Mouse (Mus musculus) right cerebral cortex, postnatal 25 days (tissue): ENCODE measurements around the gene 1700003F12Rik.

Source experiments
- DNase-seq: peaks from one replicate; pipeline ENCODE4 v3.0.0; 2022

Gene 1700003F12Rik

GRCm38 (mm10) chr2:154546711-154547110 lies at the start of gene 1700003F12Rik:
1700003F12Rik (plus strand) TSS chr2:154547085.
- DNase-seq, result no peak

GRCm38 (mm10) chr2:154498571-154498970 lies 48.3 kb upstream of the 1700003F12Rik start:
- no peak for DNase-seq

- no peak for DNase-seq
These were observed 47.1 kb upstream of the 1700003F12Rik start for GRCm38 (mm10) chr2:154499717-154500247.

- DNase-seq, result no peak
These were observed 46.1 kb upstream of the 1700003F12Rik start for GRCm38 (mm10) chr2:154500758-154501157.

DNA sequence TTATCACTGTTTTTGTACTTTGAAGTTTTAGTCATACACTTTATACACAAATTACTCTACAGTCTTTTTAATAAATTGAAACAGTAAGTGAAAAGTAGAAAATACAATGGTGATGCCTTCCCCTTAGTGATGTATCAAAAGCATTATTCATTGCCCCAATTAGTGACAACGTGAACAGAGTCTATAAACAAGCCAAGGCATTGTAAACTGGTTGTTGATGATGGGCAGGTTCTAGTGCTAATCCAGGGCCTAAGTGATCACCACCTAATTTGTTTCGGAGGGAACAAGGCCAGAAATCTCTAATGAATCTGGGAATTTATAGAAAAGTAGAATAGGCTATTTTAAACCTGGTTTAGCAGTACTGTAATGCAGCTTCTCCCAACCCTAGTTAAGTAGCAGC lies 39.8 kb upstream of the 1700003F12Rik start:
- no peak for DNase-seq

DNA sequence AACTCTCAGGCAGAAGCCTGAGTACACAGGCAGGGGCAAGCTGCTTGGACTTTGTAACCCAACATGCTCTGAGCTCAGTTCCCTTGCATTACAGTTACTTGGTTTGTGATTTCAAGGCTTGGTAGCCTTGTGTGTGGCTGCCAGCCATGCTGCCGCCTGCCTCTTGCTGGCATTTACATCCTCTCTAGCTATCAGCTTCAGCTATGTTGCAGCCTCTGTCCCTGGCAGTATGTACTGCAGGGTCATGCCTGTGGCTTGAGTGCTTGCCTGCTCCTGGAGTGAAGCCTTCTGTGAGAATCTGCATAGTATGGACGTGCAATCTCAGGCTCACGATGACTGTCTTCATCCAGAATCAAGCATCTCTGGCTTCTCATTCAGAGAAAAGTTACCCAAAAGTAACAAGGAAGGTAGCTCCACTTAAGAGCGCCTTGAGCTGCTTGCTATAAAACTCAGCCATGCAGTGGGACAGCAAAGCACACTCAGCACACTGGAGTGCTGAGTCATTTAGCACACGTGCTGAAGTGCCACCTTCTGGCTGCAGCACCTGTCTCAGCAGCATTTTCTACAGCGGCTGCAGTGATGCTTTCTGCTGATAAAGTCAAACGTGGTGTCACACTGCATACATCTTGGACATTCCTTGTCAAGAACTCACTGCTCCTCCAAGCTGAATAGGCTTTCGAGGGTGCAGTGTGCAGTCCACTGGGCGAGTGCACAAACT lies 39.2 kb upstream of the 1700003F12Rik start:
- peak; percentile 48 for DNase-seq

DNA sequence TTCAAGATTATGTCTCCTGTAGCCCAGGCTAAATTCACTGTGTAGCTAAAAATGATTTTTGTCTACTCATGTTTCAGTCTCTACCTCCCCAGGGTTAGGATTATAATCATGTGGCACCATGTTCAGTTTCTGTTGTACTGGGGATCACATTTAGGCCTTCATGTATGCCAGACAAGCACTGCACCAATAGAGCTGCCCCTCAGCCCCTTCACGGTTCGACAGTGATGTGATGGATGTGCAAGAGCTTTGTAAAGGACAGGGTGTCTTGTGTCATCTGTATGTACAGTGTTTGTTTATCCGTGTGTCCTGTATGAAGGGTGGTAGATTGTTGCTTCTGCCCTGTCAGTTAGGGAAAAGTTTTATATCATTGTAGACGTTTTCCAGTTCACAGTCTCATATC lies 38.4 kb upstream of the 1700003F12Rik start:
- no peak for DNase-seq

DNA sequence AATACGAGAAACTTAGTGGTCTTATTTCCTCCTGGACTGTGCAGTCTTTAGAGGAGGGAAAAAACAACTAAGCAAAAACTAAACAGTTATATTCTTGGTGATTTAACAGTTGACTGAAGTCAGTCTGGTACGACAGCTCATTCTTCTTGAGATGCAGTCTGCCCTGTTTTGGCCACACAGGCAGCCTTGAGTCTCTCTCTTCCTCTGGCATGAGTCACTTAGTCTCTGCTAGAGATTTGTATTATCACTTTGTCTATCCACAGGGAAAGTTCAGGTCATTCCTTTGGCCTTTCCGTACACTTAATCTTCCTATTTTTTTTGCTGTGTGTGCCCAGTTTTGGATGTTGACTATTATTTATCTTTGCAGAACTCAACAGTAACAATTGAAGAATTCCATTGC lies 36.7 kb upstream of the 1700003F12Rik start:
- DNase-seq, result no peak

DNA sequence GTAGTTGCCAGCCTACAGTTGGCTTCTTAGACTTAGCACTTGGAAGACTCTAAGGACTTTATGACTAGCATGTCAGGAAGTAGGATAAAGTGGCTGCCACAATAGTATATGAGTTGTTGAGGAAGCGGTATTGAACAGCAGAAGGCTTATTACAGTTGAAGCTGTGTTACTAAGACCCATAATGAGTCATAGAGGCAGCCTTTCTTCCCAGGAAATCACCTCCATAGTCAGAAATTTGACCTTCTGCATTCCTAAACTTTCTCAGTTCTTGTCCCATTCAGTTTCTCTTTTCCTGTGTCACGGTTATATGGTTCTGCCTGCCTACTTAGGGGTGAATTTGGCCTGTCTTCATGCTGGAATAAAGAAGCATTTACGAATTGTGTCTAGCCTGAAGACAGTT lies 29.9 kb upstream of the 1700003F12Rik start:
- DNase-seq, result no peak

DNA sequence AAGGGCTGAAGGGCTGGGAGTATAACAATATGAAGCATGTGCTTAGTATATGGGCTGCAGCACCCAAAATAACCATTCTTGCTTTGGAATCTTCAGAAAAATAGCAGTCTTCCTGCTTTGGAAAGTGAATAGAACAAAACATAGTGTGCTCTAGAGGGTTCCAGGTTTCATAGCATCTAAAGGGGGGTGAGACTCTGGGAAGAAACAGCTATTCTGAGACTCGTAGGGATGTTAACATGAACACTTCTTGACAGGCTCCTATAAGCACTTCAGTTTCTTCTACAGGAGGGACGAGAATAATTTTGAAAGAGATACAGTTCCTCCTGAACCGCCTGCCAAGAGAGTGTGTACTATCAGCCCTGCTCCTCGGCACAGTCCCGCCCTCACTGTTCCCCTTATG lies 29.5 kb upstream of the 1700003F12Rik start:
- DNase-seq, result no peak

DNA sequence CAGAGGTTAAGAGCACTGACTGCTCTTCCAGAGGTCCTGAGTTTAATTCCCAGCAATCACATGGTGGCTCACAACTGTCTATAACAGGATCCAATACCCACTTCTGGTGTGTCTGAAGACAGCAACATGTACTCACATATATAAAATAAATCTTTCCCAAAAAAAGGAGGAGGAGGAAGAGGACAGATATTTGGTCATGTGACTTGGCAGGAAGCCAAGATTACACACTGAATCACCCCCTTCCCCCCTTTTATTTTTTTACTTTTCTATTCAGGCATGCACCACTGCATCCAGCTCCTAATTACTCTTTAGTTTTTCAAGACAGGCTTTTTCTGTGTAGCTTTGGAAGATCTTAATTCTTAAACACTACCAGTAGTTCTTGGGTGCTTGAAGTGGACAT lies 25.4 kb upstream of the 1700003F12Rik start:
- DNase-seq, result no peak

DNA sequence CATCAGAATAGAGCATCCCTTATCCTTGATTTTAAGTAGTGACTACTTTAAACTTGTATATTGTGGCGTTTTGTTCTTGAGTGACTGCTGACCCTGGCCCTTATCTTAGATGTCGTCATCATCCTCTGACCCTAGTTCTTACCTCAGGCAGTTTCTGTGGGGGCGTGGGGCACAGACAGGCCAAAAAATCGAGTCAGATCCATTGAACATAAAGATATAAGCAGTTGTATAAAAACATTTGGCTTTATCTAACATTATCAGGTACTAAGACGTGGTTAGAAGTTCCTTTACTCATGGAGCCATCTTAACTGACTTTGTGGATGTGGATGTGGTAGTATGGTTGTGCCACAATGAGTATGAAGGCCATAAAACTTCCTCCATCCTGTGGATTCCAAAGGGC lies 24.6 kb upstream of the 1700003F12Rik start:
- no peak for DNase-seq

DNA sequence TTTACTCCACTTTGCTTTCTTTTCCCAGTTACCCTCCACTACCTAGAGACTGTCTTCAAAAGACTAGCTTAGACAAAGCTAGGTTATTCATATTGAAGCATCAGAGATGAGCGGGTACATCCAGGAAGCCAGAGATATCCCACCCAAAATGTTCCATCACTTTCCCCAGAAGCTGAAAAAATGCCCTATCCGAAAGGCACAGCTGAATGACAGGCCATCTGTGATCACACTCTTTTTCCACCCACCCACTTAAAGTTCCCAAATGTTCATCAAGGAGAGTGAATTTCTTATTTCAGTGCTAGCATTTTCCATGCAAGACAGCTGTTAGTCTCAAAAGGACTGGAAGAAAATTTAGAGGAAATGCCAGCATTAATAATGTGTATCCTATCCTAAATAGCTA lies 21.6 kb upstream of the 1700003F12Rik start:
- no peak for DNase-seq

GRCm38 (mm10) chr2:154526531-154526930 lies 20.4 kb upstream of the 1700003F12Rik start:
- no peak for DNase-seq

- no peak for DNase-seq
These were observed 14.0 kb upstream of the 1700003F12Rik start for GRCm38 (mm10) chr2:154532888-154533287.

GRCm38 (mm10) chr2:154534704-154535270 lies 12.1 kb upstream of the 1700003F12Rik start:
- no peak for DNase-seq

DNA sequence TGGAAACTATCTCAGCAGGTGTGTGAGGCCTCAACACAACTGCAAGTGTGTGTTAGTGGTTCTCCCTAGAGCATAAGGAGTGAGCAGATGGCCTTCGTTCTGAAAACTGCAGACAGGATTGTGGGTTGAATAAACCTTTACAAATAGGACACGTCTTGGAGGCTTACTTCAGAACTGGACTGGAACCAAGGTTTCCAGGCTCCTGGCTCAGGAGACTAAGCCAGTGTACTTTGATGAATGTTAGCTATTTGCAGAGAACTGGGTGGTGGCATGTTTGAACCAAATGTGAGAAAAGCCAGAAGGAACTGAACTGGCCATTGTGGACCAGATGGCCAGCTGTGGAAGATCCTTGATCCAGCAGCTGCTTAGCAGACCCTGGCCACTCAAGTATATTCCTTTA lies 8.6 kb upstream of the 1700003F12Rik start:
- peak; percentile 71 for DNase-seq

DNA sequence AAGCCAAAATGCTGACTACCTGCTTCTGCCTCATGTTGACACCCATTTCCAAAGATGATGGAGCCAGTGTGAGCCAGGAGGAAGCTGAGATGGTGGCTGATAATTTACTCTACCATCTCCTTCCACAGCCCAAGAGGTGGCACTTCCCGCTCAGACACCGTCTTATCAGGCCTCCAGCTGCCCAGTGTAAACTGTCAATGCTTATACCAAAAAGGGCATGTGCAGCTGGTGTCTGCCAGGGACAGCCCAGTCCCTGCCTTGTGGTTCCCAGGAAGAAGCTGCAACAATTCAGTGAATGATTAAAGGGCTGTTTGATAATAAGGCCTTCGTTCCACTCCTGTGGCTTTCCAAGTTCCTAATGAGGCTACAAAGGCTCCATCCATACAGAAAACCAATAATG lies 8.2 kb upstream of the 1700003F12Rik start:
- no peak for DNase-seq

DNA sequence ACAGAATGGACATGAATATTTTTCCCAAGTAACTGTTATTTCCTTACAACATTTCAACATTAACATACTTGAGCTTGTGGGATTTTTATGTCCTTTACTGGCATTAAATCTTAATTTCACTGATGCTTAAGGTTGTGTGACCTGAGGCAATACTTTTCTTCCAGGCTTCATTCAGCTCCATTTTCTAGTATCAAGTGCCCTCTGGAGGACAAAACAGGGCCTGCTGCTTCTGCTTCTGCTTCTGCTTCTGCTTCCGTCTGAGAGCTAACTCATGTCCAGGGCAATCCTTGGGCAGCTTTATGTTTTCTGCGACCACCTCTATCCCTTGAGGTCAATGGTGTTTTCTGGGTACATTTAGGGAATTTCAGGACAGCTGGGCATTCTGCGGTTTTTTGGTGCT lies 7.2 kb upstream of the 1700003F12Rik start:
- no peak for DNase-seq

DNA sequence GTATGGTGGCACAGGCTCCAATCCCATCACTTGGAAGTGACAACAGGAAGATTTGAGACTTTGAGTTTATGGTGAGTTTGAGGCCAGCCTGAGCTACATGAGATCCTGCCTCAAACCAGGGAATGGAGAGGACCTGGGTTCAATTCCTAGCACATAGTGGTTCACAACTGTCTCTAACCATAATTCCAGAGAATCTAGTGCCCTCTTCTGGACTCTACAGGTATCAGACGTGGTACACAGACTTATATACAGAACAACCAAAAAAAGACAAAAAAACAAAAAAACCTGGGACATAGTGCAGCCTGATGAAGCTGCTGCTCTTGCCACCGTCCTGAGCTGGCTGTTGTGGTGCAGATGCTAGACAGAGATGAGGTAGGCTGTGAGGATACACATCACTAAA lies 5.3 kb upstream of the 1700003F12Rik start:
- no peak for DNase-seq

DNA sequence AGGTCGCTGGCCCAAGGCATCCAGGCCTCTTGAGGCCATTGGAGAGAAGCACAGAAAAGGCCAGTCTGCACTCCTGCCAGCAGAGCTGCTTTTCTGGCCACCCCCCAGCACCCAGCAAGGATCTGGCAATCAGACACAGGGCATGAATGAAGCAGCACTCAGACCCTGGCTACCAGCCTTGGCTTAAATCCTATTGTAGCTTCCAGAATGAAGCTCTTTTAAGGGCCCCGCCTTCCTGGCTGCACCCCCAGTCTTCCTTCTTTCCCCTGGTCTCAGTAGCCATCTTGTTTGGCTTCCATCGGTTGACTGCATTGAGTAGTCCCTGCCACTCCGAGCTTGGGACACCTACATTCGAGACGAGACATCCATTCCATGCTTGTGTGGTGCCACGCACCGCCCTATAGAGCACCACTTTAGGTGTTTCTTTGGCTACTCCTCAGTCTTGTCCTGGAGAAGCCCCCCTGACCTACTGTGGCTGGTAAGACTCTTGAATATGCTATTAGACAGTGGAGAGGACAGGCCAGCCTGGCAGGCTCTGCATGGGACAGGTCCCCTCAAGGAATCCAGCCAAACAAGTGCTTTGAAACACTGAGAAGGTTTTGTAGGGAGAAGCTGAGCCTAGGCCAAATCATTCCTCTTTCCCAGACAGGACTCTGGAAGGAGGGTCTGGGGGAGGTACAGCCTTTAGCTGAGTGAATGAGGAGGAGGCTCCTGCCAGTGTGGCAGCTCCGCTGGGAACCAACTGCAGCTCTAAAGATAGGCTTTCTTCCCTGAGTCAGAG lies 3.1 kb upstream of the 1700003F12Rik start:
- DNase-seq, result peak; percentile 43

- no peak for DNase-seq
These were observed 1.8 kb downstream of the 1700003F12Rik start for GRCm38 (mm10) chr2:154548688-154549087.

GRCm38 (mm10) chr2:154549127-154549885 lies 2.4 kb downstream of the 1700003F12Rik start:
- DNase-seq, result peak; percentile 66
